ENCODE assay signal across 13 mouse cellular contexts in the genomic region with DNA sequence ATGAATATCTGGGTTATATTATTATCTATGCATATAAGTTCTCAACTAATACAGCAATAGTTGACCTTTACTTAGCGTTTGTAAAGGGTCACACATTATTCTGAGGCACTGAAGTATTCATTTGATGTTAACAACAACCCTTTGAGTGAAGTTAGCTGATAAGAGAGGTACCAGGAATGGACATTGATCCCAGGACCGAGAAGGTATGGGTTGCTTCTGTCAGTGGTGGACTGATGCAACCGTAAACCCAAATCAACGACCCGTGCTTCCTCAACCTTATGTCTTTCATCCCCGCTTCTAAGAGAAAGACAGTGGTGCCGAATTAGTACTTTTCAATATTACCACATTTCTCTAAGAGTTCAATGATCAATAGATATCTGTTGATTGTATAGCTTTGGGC.
"Had no signal": no experiment of that assay in that cellular context is flagged by ENCODE, and none has a peak within 500 bp of the region (broad histone marks: within the 10 kb centered on the region; RNA-seq: fewer than 3 reads in every experiment).

No protein-coding gene starts in this region.

- DNase-seq: right cerebral cortex, postnatal 14 days; thymus, adult 2 months; thymus, postnatal 25 days; thymus, postnatal 4 days had no signal

- ATAC-seq: midbrain, embryonic 13.5 days; midbrain, embryonic 15.5 days had no signal

- H3K4me1 ChIP-seq: megakaryocyte, embryonic 14.5 days; midbrain, embryonic 13.5 days; midbrain, embryonic 15.5 days; neural tube, embryonic 12.5 days; stomach, embryonic 15.5 days had no signal

- H3K27me3 ChIP-seq: lung, embryonic 15.5 days; megakaryocyte, embryonic 14.5 days; midbrain, embryonic 13.5 days; midbrain, embryonic 15.5 days; neural tube, embryonic 12.5 days; stomach, embryonic 15.5 days had no signal

- H3K9me3 ChIP-seq: lung, embryonic 15.5 days; megakaryocyte, embryonic 14.5 days; midbrain, embryonic 13.5 days; midbrain, embryonic 15.5 days; neural tube, embryonic 12.5 days; stomach, embryonic 15.5 days had no signal

- H3K9ac ChIP-seq: lung, embryonic 15.5 days; midbrain, embryonic 13.5 days; midbrain, embryonic 15.5 days; neural tube, embryonic 12.5 days; stomach, embryonic 15.5 days had no signal

- H3K4me3 ChIP-seq: lung, embryonic 15.5 days; megakaryocyte, embryonic 14.5 days; midbrain, embryonic 13.5 days; midbrain, embryonic 15.5 days; neural tube, embryonic 12.5 days; stomach, embryonic 15.5 days had no signal

- H3K27ac ChIP-seq: lung, embryonic 15.5 days; macrophage; midbrain, embryonic 13.5 days; midbrain, embryonic 15.5 days; neural tube, embryonic 12.5 days; stomach, embryonic 15.5 days; stomach, postnatal 0 days had no signal

- H3K4me2 ChIP-seq: lung, embryonic 15.5 days; midbrain, embryonic 11.5 days; midbrain, embryonic 13.5 days; midbrain, embryonic 15.5 days; neural tube, embryonic 12.5 days; stomach, embryonic 15.5 days had no signal

- H3K36me3 ChIP-seq: lung, embryonic 15.5 days; midbrain, embryonic 13.5 days; midbrain, embryonic 15.5 days; neural tube, embryonic 12.5 days; stomach, embryonic 15.5 days had no signal
